Mouse (Mus musculus) CH12.LX (cell line): ENCODE measurements around the gene Ssbp3. TPM values are rescaled to one million over a fixed set of nuclear protein-coding genes. Genes with fewer than 3 reads are reported as not detected.

Experiments used
- DNase-seq: peaks from one replicate; pipeline ENCODE4 v3.0.0-alpha.2; 2013; ENCODE audit errors: extremely low read depth
- H3K27ac ChIP-seq: 2 replicates; pipeline ENCODE4 v1.5.1; 2012; ENCODE audit warnings: low read depth, mild to moderate bottlenecking, control low read depth, moderate library complexity; ENCODE audit not compliant: insufficient read depth
- H3K27me3 ChIP-seq: replicated peaks from 2 replicates; pipeline ENCODE3; 2012; ENCODE audit warnings: inconsistent platforms
- H3K36me3 ChIP-seq, 2 experiments: replicated peaks in 1 of 2; 2 replicates each; pipeline versions ENCODE3 to v1.6.1; 2012; ENCODE audit warnings: inconsistent platforms in 1 of 2, low read length in 1 of 2, mild to moderate bottlenecking in 1 of 2, mixed read lengths in 1 of 2, moderate library complexity in 1 of 2; ENCODE audit not compliant: control insufficient read depth in 1 of 2, insufficient read depth in 1 of 2
- H3K4me1 ChIP-seq, 2 experiments: 2 replicates each; pipeline ENCODE4 v1.6.1; 2012; ENCODE audit warnings: inconsistent platforms in 1 of 2, moderate library complexity in 1 of 2; ENCODE audit not compliant: insufficient read depth in 2 of 2, control insufficient read depth in 1 of 2
- H3K4me2 ChIP-seq: 2 replicates; pipeline ENCODE4 v1.6.1; 2012; ENCODE audit warnings: low read depth, mild to moderate bottlenecking, control low read depth; ENCODE audit not compliant: poor library complexity, insufficient read depth, severe bottlenecking
- H3K4me3 ChIP-seq, 3 experiments: fragments of 150-350 bp in 1 of 3; sonication (generic) in 1 of 3; replicated peaks in 1 of 3; 2 replicates each; pipeline versions ENCODE3 to v1.5.1; 2011 to 2012; ENCODE audit warnings: low read depth in 2 of 3, low read length in 2 of 3, mild to moderate bottlenecking in 2 of 3, moderate library complexity in 2 of 3, control low read depth in 1 of 3, improper control_type of control experiment in 1 of 3, inconsistent platforms in 1 of 3, mixed read lengths in 1 of 3; ENCODE audit not compliant: poor library complexity in 1 of 3
- H3K79me2 ChIP-seq: replicated peaks from 2 replicates; pipeline ENCODE4 v1.6.1; 2012; ENCODE audit warnings: mild to moderate bottlenecking, moderate library complexity; ENCODE audit not compliant: control insufficient read depth, poor library complexity, insufficient read depth, severe bottlenecking; ENCODE audit errors: extremely low read depth
- H3K9ac ChIP-seq: 2 replicates; pipeline ENCODE4 v1.6.1; 2012; ENCODE audit warnings: low read depth, mild to moderate bottlenecking, control low read depth, moderate library complexity; ENCODE audit not compliant: insufficient read depth
- H3K9me3 ChIP-seq: replicated peaks from 2 replicates; pipeline ENCODE3; 2012; ENCODE audit warnings: low read length, inconsistent platforms, mixed read lengths
- BHLHE40 ChIP-seq: IDR thresholded peaks from 2 replicates; pipeline ENCODE4 v1.6.1; 2011; ENCODE audit warnings: mild to moderate bottlenecking, low read depth, low read length, improper control_type of control experiment
- ETS1 ChIP-seq: conservative IDR thresholded peaks from 2 replicates; pipeline ENCODE4 v1.6.1; 2012; ENCODE audit warnings: low read depth, mild to moderate bottlenecking, inconsistent platforms, low read length, improper control_type of control experiment, moderate library complexity
- GABPA ChIP-seq: IDR thresholded peaks from 2 replicates; pipeline ENCODE4 v1.6.1; 2012; ENCODE audit warnings: low read depth, low read length, improper control_type of control experiment, inconsistent platforms; ENCODE audit not compliant: insufficient replicate concordance
- HCFC1 ChIP-seq: IDR thresholded peaks from 2 replicates; pipeline ENCODE4 v1.6.1; 2012; ENCODE audit warnings: low read depth, mild to moderate bottlenecking, inconsistent platforms, low read length, improper control_type of control experiment
- JUND ChIP-seq: conservative IDR thresholded peaks from 2 replicates; pipeline ENCODE4 v1.6.1; 2011; ENCODE audit warnings: low read depth, low read length, improper control_type of control experiment
- KAT2A ChIP-seq: IDR thresholded peaks from 2 replicates; pipeline ENCODE4 v1.6.1; 2012; ENCODE audit warnings: low read length, improper control_type of control experiment, inconsistent platforms; ENCODE audit not compliant: insufficient replicate concordance
- NELFE ChIP-seq: IDR thresholded peaks from 2 replicates; pipeline ENCODE4 v1.6.1; 2011; ENCODE audit warnings: low read depth, low read length, improper control_type of control experiment
- PAX5 ChIP-seq: IDR thresholded peaks from 2 replicates; pipeline ENCODE4 v1.6.1; 2012; ENCODE audit warnings: low read length, inconsistent platforms, mixed read lengths
- RCOR1 ChIP-seq: conservative IDR thresholded peaks from 2 replicates; pipeline ENCODE4 v1.6.1; 2012; ENCODE audit warnings: low read depth, mild to moderate bottlenecking, inconsistent platforms, low read length, improper control_type of control experiment
- SMC3 ChIP-seq: IDR thresholded peaks from 2 replicates; pipeline ENCODE4 v1.6.1; 2011; ENCODE audit warnings: low read depth, low read length, improper control_type of control experiment
- TBP ChIP-seq: conservative IDR thresholded peaks from 2 replicates; pipeline ENCODE4 v1.6.1; 2011; ENCODE audit warnings: low read depth, low read length, improper control_type of control experiment
- UBTF ChIP-seq: IDR thresholded peaks from 2 replicates; pipeline ENCODE4 v1.6.1; 2012; ENCODE audit warnings: low read depth, mild to moderate bottlenecking, inconsistent platforms, low read length, improper control_type of control experiment, moderate library complexity
- dilution Hi-C: fragments of 300-500 bp; cut with MboI; formaldehyde crosslinking; loops from 2 replicates; pipeline ENCODE4 v1.14.3; 2020; ENCODE audit warnings: low sequenced_read_pairs; ENCODE audit not compliant: extremely low pct_unique_long_range_greater_than_20kb, extremely low pct_ligation_motif_present
- in situ Hi-C: fragments of 300-500 bp; cut with MboI; formaldehyde crosslinking; loops from 3 replicates; pipeline ENCODE4 v1.14.3; 2019; ENCODE audit warnings: low sequenced_read_pairs, low pct_ligation_motif_present, low pct_unique_long_range_greater_than_20kb, mixed read lengths
- polyA plus RNA-seq: library from polyadenylated mRNA; unstranded; fragments of >175 nt; gene quantifications from 2 replicates; pipeline ENCODE4 v1.2.1, GENCODE M21; 2012; ENCODE audit warnings: low read depth; ENCODE audit not compliant: insufficient read length
- total RNA-seq, 2 experiments: library from RNA; depleted of rRNA; stranded (reverse); fragments of 300-350 nt in 1 of 2; fragments of >200 nt in 1 of 2; gene quantifications; 2 replicates each; pipeline ENCODE4 v1.2.3; 2012 to 2014

Ssbp3 gene
- total and polyA plus RNA-seq, 3 experiments, result 32.4 to 129 (median 76.5) TPM

GRCm38 (mm10) chr4:106911246-106911801 is 823 bp downstream of the Ssbp3 start (continued):
- no peak for TF ChIP-seq KAT2A
- TF ChIP-seq UBTF, result peak; percentile 37; the same call in 1 of the 2 replicates
- no peak for TF ChIP-seq RCOR1
- no peak for TF ChIP-seq SMC3
- no peak for TF ChIP-seq ETS1
- TF ChIP-seq TBP, result no peak
- TF ChIP-seq HCFC1, result no peak
- TF ChIP-seq NELFE, result no peak; the same call in 1 of the 2 replicates

- no peaks in the 10 kb centered on the region for H3K9me3 ChIP-seq
- peaks cover 26 to 73% of the 10 kb centered on the region in 2 experiments for H3K4me1 ChIP-seq
- no peak overlapping the region for H3K27ac ChIP-seq
- 0 out of 2 replicates have a peak, but pooled peaks have one; percentile 4 for TF ChIP-seq SMC3
- no peak for TF ChIP-seq HCFC1
- H3K4me2 ChIP-seq, result peak overlapping the region; percentile 40
- peak overlapping the region; percentile 81 to 97 (median 93) for H3K4me3 ChIP-seq
- in situ Hi-C loops (no loop called here), dilution Hi-C loops (no loop called here)
- no peak for DNase-seq
- peak overlapping the region; percentile 91 for H3K9ac ChIP-seq
- H3K27me3 ChIP-seq, result no peaks in the 10 kb centered on the region
- H3K36me3 ChIP-seq, result peaks cover 28 to 43% of the 10 kb centered on the region in 2 experiments
- H3K79me2 ChIP-seq, result peaks cover 22% of the 10 kb centered on the region
These were observed 1.6 kb downstream of the Ssbp3 start for GRCm38 (mm10) chr4:106911951-106912688.

GRCm38 (mm10) chr4:106912689-106913041 is 2.2 kb downstream of the Ssbp3 start:
- H3K9ac ChIP-seq, result peak overlapping the region; percentile 91
- H3K79me2 ChIP-seq, result peaks cover 22% of the 10 kb centered on the region
- DNase-seq, result no peak
- H3K27me3 ChIP-seq, result no peaks in the 10 kb centered on the region
- H3K4me3 ChIP-seq, result peak overlapping the region; percentile 81 to 97 (median 93)
- peaks cover 26 to 73% of the 10 kb centered on the region in 2 experiments for H3K4me1 ChIP-seq
- peaks cover 34 to 48% of the 10 kb centered on the region in 2 experiments for H3K36me3 ChIP-seq
- no peak for TF ChIP-seq GABPA
- TF ChIP-seq BHLHE40, result no peak
- no peak for TF ChIP-seq PAX5
- no peak for TF ChIP-seq JUND
- H3K4me2 ChIP-seq, result peak overlapping the region; percentile 40
- no peak overlapping the region for H3K27ac ChIP-seq
- dilution Hi-C loops, result no loop called here
- in situ Hi-C loops, result no loop called here
- no peaks in the 10 kb centered on the region for H3K9me3 ChIP-seq
